Mouse (Mus musculus) cortical plate, adult 2 months (tissue): ENCODE measurements around the gene Coro2b.

Experiments used
- CTCF ChIP-seq: fragments of 200-500 bp; IDR thresholded peaks from 2 replicates; pipeline ENCODE4 v1.5.1; 2011; ENCODE audit warnings: mild to moderate bottlenecking, control low read depth, low read length; ENCODE audit not compliant: insufficient read depth; ENCODE audit errors: extremely low read depth
- POLR2A ChIP-seq: fragments of 200-500 bp; IDR thresholded peaks from 2 replicates; pipeline ENCODE4 v1.6.1; 2011; ENCODE audit warnings: mild to moderate bottlenecking, low read length, control low read depth; ENCODE audit not compliant: insufficient read depth; ENCODE audit errors: extremely low read depth

DNA sequence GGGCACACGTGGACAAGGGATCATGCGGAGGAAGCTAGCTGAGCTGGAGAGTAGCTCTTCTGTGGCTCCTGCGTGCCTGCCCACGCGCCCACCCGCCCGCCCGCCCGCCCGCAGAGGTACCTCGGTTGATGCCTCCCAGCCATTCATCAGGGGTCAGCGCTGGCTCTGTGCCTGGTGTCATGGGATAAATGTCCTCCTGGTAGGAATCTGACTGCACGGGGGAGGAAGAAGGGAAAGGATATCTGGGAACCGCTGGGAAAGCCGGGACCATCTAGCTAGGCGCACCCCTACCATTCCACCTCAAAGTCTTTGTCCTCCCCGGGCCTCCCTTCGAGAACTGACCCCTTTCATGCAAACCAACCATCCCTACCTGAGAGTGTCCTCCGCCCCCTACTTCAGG is 110.8 kb downstream of the Coro2b start:
- TF ChIP-seq CTCF (no peak), POLR2A (no peak)
